Mouse (Mus musculus) kidney, postnatal 36 days (tissue): ENCODE data around the gene Gm42417.
A peak's percentile ranks its signal among the peaks of the same experiment; 100 is the strongest.

Experiments
- DNase-seq, 2 experiments: peaks; one replicate each; pipeline ENCODE4 v3.0.0; 2021 to 2022; ENCODE audit warnings: mixed read lengths in 2 of 2

Gm42417 gene

DNA sequence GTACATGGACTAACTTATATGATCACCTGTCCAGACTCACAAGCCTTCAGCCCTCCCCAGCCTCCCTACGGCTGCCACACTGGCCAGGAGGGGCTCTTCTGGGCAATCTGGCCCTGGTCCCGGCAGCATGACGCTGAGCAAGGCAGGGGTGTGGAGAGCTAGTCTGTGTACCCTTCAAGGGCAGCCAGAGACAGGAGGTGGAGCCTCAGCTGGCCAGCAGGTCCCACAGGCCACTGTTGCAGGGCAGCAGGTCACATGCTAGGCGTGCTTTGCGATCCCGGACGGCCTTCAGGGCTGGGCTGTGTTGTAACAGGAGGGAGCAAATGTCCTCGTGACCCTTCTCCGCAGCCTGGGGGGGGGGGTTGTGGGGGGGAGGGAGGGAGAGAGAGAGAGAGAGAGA is at the start of gene Gm42417:
Gene Gm42417 (minus strand): TSS at position 244 of the 400 bp plus-strand sequence.
- DNase-seq: peak; percentile 89 to 96

DNA sequence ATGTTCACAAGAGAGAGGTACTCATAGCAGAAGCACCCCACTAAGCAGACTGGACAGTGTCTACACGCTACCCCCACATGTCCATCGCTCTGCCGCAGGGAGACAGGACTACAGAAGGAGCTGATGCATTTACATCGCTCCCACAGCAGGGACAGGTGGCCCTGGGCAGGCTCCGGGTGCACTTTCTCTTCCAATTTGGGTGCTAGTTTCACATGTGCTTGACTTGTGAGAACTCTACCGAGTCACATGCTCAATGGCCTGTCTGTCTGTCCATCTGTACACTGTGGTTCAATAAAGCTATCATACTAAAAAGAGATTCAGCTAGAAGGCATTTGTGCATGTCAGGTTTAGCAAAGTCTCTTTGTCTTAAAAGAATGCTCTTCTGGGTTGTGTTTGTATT is 48.6 kb upstream of the Gm42417 start:
- no peak for DNase-seq

DNA sequence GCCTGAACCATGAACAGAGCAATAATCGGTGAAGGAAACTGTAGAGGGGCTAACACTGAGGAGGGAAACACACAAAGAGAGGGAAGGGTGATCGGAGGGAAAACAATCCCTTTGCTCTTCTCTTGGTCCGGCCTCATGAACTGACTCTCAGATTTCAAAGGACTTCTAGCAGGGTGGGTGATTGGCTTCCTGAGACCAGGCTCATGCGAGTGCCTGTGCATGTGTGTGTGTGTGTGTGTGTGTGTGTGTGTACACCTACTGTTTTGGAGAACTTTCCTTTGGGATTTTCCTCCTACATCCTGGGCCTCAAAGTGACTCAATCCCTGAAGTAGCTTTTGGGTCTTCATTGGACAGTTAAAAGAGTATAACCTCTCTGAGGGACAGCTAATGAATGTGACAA is 47.1 kb upstream of the Gm42417 start:
- no peak for DNase-seq

DNA sequence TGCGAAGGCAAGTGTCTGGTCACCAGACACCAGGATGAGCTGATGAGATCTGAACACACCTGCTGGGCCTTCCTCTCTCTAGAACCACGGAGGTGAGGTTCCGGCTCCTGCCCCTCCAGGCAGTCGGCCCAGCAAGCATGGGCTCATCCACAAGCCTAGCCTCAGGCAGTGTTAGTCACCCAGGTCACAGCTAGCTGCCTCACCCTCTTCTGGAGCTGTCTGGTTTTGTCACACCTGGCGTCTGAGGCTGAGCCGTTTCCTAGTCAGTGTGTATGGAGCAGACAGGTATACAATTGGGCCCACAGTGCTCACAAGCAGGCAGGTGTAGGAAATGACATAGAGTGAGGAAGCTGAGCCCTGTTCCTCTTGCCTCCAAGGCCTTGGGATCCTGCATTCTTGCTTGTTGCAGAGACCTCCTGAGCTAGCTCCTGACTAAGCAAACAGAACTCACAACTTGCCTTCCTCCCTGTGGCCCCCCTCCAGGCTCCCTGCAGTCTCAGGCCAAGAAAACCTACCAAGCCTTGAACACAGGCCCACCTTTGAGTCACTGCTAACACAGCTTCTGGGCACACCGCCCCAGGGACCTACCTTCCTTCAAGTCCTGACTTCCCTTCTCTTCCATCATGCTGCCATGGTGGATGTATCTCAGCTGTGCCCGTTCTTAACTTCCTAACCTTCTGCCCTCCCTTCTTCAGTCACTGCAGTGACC is 44.3 kb upstream of the Gm42417 start:
- no peak for DNase-seq

DNA sequence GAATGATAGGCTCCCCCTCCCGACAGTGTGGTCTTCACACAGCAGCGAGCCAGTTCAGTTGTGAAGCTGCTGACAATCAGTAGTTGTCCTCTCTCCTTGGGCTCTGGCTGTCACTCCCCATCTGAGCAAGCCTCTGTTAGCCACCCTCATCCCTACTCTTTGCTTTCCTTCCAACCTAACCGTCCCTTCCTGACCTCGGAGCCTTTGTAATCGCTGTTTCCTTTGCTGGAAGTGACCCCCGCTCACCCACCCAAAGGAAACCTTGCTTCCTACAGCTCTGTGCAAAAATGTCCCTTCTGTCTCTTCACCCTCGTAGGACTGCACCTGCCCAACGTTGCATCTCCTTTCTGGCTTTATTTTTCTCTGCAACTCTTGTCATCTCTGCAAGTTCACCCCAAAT is 43.0 kb upstream of the Gm42417 start:
- no peak for DNase-seq

DNA sequence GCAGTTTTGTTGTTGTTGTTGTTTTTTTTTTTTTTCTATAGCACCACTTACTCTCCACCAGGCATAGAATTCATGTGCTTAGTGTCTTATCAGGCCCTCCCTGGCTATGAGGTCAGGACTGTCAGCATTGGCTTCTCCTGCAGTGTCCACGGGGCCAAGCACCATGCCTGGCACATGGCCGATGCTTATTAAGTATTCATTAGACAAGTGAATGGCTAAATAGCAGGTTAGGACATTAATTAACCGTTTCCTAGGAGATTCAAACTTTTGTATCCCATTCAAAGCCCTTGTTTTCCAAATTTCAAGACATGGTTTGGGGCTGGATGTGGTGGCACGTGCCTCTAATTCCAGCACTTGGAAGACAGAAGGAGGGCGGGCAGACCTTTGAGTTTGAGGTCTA is 42.0 kb upstream of the Gm42417 start:
- no peak for DNase-seq

DNA sequence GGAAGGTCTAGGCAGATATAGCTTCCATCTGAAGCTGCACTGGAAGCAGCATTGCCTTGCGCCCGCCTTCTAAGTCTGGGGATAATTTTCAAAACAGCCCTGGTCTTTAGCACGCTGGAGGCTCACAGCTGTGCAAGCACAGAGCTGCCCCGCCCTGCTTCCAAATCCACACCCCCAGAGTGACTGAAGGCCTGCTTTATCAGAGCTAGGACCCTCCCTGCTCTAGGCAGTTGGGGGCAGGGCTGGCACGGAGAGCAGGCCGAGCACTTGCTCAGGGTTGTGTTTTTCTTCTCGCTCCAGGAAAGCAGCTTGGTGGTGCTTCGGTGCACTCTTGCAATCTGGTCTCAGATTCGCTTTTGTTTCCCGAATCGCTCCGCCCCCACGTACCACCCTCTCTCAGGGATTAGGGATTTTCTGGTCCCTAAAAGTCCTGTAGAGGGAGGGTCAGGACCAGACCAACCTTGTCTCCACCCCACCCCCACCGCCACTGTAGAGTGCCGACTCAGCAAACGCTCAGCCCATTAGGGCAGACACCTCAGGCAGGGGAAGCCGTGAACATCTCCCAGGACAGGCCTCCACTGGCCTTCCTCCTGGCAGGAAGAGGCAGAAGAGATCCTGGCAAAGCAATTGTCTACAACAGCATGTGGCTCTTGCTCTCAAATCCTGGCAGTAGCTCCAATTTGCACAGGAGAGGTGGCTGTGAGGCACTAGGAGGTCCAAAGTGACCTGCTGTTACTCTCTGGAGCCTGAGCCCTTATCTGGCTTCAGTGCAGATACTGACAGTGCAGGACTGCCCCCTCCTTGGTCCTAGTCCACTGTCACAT is 41.4 kb upstream of the Gm42417 start:
- peak in 1 of 2 experiments; percentile 64 for DNase-seq

DNA sequence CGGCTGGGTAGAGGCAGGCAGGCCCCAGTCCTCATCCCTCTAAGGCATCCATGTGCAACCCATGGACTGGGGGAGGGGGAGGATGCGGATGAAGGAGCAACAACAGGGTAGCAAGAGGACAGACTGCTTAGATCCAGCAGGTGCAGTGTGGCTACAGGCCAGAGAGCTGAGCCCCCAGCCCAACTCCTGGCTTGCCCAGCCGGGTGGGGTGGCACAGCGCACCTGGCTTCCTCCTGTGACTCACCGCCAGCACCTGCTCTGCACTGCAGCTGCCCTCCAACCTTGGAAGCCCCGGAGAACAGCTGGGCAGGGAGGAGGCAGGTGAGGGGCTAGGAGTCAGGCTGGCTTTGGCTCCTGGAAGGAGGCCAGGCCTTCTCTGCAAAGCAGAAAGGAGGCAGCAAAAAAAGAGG is 40.8 kb upstream of the Gm42417 start:
- DNase-seq: no peak

DNA sequence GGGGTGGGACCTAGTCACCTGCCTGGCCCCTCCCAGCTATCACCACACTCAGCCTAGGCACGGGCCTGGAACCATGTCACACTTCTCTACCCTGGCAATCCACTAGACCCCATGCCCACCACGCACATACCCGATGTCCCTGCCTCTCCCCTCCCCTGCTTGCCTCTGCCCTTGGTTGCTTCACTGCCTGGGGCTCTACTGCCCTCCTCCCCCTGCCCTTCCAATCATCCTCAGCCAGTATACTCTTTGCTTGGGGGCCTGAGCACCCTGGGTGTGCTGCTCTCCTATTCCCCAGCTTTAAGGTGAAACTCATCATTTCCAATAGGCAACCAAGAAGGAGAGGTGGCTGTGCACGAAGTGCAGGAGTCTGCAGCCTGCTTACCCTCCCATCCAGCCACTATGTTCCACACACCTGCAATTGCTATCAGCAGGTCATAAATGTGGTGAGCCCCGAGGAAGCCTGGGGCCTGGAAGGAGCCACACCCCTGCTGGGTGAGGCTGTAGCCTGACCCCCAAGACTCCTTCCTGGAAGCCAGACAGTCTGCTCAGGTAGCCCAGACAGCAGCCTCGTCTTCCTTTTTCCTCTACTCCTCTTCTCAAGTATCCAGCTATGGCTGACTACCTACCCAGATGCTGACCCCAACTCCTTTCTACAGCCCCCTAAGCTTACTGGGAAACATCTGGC is 37.9 kb upstream of the Gm42417 start:
- DNase-seq: no peak

DNA sequence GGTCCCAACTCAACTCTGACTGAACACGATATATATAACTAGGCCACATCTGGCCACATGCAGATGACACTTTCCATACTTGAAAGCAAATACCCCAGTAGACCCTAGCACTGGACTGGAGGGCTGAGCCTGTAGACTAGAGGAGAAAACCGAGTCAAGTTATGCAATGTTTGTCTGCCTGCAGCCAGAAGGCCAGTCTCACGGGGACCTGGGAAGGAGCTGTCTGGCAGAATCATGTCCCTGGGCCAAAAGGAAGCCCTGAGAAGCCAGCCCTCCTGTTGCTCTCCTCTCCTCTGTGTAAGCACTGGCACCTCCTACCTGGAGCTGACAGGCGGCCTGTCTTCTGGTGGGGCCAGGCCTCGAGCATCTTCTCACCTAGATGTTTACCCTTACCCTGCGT is 36.1 kb upstream of the Gm42417 start:
- no peak for DNase-seq

DNA sequence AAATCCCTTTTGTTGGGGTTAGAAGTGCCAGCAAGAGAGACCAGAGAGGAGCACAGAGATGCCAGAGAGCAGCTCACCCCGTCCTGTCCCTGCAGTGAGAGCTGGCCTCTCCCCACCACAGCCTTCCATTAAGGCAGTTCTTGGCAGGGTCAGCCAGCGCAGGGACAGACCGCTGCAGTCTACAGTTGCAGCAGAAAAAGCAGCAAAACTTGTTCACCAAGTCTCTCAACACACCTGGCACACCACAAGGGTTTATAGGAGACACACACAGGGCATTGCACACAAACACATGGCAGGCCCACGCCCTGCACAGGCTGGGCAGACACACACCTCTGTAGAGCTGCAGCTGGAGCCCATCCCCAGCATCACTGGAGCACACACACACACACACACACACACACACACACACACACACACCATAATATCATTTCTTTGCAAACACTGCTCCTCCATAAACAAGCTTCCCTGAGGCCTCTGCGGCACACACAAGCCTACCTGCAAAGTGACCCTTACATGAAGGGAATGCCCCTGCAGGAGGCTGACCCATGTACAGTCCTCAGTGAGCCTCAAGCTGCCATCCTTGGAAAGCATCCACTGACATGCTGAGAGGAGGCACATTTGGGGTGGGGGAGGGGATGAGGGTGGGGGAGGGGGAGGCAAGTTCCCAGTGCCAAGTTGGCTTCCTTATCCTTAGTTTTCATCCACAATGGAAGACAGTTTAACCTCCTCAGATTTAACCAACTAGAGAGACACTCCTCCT is 35.1 kb upstream of the Gm42417 start:
- DNase-seq: no peak

DNA sequence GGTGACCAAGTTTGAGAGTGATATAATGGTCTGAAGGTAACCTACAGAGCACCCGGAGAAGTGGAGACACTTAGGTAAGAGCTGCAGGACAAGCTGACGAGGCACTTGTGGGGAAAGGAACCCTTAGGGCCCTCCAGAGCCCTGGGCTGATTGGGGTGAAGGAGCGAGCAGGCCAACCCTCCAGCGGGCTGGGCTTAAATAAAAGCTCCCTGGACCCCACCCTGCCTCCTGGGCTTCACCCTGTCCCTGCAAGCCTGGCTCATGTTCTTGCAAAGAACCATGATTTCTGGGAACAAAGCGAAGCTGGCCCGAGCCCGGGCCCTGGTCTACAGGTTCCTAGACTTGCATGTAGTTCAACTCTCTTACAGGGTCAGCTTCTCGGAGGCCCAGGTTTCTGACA is 34.3 kb upstream of the Gm42417 start:
- no peak for DNase-seq

DNA sequence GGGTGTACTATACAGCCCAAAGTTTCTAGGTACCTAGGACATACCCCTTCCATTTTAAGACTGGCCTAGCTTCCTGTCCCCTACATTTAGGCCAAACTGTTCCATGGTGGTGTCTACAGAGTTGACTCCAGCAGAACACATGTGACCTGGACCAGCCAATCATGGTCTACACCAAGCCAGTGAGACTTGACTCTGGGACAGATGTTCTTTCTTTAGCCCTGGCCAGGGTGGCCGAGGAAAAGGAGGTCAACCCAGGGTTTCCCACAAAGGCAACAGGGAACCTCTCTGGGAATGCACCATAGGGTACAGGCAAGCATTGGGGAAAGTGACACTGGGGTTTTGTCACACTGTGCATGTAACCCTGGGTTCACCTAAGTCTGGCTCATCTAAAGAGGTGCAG is 33.5 kb upstream of the Gm42417 start:
- DNase-seq: no peak

DNA sequence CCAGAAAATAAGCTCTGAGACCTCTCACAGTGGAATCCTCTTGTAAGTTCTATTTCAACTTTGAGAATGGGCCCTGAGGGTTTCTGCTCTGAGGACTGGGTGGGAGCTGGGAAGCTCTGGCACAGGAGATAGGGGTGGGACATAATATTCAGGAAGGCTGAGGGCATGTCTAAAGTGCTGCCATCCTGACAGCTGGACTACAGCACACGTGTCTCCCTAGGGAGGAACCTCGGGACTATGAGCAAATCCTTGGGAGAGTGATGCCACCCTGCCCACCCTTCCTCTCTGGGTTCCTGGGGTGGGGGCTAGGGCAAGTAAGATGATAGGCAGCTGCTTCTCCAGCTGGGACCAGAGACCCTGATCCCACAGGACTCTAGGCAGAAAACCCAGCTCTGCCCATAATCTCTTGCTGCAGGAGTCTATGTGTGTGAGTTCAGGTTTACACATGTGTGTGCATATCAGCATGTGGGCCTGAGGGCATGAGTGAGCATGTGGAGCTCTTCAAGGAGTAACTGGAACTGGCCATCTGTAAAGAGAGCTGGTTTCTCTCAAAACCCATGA is 33.0 kb upstream of the Gm42417 start:
- DNase-seq: no peak

DNA sequence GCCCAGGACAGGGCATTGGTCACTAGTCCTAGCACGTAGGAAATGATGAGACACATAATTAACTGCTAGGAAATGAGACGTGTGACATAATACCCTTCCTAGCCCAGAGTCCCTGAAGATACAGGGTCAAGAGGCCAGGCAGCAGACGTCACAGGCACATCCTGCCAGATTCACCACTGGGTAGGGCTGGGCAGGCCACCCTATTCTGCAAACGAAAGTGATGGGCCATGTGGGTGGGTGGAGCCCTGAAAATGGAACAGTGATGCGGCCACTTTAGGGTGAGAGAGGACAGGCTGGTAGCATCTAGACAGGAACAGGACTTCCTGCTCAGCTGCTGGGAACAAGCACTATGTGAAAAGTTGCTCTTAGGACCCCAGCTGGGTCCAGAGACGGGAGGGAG is 32.4 kb upstream of the Gm42417 start:
- DNase-seq: peak; percentile 84 to 92

DNA sequence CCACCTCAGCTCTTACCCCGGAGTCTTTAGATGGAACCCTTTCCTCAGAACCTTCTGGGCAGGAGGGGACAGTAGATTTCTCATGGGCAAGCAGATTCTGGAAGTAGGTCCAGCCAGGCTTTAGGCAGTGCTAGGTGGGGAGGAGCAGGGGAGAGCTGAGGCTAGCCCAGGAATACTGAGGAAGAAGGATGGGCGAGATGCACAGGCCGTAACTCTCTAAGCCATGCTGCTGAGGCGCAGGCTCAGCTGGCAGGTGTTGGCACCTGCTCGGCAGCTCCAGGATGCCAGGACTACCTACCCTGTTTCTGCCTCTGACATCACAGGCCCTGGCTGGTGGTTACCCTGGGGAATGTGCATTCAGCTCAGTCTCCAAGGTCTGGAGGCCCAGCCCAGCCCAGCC is 31.1 kb upstream of the Gm42417 start:
- DNase-seq: no peak

DNA sequence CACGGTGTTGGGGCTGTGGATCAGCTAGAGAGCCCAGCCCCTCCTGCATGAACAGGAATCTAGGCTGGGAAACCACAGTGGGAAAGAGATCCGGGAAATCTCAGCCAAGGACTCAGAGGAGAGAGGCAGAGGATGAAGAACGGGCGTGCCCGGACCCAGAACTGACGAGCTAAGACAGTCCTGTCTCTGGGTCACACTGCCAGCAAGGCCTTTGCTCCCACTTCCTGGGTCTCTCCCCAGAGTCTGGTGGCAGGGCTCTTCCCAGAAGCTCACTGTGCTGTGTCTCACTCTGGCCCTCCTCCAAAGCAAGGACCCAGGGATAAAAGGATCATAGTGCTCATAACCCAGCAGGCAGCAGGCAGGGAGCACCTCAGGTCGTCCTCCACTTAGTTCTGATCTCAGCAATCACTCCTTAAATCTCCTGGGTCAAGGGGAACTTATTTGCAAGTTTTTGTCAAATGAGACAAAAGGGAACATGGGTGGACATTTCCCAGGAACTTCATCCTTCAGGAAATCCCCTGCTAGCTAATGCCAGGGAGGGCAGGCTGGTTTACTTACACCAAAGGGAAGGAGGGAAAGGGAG is 30.6 kb upstream of the Gm42417 start:
- DNase-seq: no peak

DNA sequence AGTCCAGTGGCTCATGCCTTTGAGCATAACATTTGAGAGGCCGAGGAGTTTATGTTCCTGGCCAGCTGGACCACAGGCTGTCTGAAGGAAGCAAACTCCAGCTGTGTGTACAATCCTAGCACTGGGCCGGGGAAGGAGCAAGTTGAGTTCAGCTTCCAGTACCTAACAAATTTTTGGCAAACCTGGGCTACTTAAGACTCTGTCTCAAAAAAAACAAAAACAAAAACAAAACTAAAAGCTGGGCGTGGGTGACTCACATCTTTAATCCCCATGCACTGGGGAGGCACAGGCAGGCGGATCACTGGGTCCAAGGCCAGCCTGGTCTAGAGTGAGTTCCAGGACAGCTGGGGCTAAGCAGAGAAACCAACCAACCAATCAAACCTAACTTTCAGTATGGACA is 29.5 kb upstream of the Gm42417 start:
- no peak for DNase-seq

DNA sequence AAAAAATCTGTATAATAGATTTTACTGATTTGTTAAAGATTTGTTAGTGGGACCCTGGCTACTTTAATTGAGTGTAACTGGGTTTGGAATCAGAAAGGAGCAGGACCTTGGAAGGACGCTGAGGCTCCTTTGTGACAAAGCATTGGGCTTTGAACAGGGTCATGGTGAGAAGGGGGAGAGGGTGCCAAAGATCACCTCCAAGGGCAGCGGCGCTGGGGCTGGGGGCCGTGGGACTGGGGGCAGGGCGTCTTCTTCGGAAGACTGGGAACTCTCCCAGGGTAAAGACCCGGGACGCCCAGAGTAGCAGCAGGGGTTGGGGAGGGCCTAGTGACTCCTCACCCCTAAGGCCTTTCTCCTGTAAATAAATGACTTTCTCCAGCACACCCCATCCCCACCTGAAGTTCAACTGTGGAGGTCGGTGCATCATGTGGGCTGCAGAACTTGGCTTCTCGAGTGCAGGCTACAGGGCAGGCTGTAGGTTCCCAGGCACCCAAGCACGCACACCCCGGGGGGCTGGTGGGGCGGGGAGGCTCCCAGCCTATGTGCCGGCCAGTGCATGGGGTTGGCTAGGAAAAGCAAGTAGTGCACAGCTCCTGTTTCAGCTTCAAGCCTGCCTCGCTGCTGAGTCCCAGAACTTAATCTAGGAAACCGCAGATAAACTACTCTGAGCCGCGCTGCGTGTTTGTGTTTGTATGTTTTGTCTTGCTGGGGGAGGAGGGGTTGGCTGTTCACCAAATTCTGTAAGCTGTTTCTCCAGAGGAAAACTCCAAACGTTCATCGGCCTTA is 28.8 kb upstream of the Gm42417 start:
- no peak for DNase-seq

DNA sequence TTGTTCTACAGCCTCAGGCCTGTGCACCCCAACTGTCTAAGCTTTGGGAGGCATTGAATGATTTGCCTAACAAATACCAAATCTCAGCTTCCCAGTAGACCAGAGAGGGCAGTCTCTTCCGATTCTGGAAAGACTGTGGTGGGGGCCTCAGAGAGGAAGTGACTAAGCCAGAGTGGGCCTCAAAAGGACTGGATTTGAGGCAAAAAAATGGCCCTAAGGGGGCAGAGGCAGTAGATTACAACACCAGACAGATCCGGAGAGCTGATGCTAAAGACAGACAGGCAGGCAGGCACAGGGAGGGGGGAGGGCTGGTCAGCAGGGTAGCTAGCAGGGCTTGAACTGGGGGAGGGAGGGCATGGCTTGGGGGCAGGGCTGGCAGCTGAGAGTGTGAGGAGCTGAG is 27.2 kb upstream of the Gm42417 start:
- DNase-seq: no peak

DNA sequence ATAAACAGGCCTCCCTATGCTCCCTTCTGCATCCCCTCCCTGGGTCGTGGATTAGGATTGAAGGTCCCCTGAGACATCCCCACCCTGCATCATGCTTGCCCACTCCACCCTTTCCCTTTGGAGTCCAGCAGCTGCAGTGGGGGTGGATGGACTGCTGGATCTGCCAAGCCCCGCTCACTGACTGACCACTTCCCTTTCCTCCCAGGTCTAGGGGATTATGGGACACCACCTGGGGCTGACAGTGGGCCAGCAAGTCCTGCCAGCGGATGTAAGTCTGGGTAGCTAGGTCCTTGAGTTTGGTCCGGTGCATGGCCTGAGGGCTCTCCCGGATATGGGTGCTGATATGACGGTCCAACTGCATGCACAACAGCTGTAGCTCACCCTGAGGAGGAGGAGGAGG is 24.9 kb upstream of the Gm42417 start:
- DNase-seq: peak; percentile 48 to 73

DNA sequence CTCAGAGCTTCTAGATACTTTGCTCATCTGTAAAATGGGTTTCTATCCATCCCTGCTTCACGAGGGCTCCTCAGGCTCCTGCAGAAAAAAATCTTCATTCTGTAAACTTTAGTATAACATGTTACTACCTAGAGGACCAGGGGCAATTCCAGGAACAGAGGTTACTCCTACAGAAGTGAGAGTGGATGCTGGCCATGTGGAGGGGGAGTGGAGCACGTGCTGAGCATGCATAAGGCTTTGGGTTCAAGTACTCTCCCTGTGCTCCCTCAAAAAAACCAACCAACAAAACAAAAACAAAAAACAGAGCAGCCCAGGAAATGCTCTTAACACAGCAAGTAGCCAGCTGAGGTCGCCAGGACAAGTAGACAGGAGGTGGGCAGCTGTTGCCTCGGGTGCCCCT is 24.4 kb upstream of the Gm42417 start:
- no peak for DNase-seq
